Mouse (Mus musculus): ENCODE measurements around the gene Chkb. TPM values are rescaled to one million over a fixed set of nuclear protein-coding genes. Genes with fewer than 3 reads are reported as not detected.
"Not testable (repeated sequence)": the region's sequence is repeated elsewhere in the genome, so short reads cannot be mapped to it uniquely, and the experiment has no call there.

Gene Chkb
- polyA plus RNA-seq, 1 experiment from 2014 or later: 44.3 TPM

- Histone ChIP-seq H3K9ac (replicated peaks) (no peak overlapping the region), H3K4me3 (ENCODE audit: low read depth, low read length) (no peak overlapping the region), H3K27ac (ENCODE audit: low read depth) (no peak overlapping the region), H3K27me3 (ENCODE audit: insufficient read depth, low read length) (no peaks in the 10 kb centered on the region), H3K36me3 (replicated peaks; ENCODE audit: insufficient read depth, low read length) (no peaks in the 10 kb centered on the region), H3K4me2 (ENCODE audit: low read depth, low read length) (no peak overlapping the region), H3K9me3 (ENCODE audit: low read length) (no peaks in the 10 kb centered on the region), H3K4me1 (ENCODE audit: insufficient read depth) (no peaks in the 10 kb centered on the region)
- DNase-seq (no peak), ATAC-seq (no peak)
- WGBS (ENCODE audit: insufficient replicate concordance): 39% methylated on average over 8 of the region's 8 CpGs
- TF ChIP-seq EP300 (IDR thresholded peaks at IDR 0.05; ENCODE audit: low read depth) (no peak), CTCF (IDR thresholded peaks at IDR 0.05; ENCODE audit: low read depth) (peak; percentile 18; the same call in 1 of the 2 replicates)
Measured at GRCm38 (mm10) chr15:89442486-89443070, 12.9 kb upstream of the Chkb start.

GRCm38 (mm10) chr15:89435878-89436277, 6.2 kb upstream of the Chkb start:
- Histone ChIP-seq H3K4me2 (ENCODE audit: low read depth, low read length) (no peak overlapping the region), H3K9ac (replicated peaks) (no peak overlapping the region), H3K36me3 (replicated peaks; ENCODE audit: insufficient read depth, low read length) (no peaks in the 10 kb centered on the region), H3K27me3 (ENCODE audit: insufficient read depth, low read length) (no peaks in the 10 kb centered on the region), H3K9me3 (ENCODE audit: low read length) (no peaks in the 10 kb centered on the region), H3K4me3 (ENCODE audit: low read depth, low read length) (no peak overlapping the region), H3K27ac (ENCODE audit: low read depth) (no peak overlapping the region), H3K4me1 (ENCODE audit: insufficient read depth) (peaks cover 3% of the 10 kb centered on the region)
- DNase-seq (no peak), ATAC-seq (no peak)
- WGBS (ENCODE audit: insufficient replicate concordance): 80% methylated on average over 5 of the region's 5 CpGs
- TF ChIP-seq EP300 (IDR thresholded peaks at IDR 0.05; ENCODE audit: low read depth) (no peak), CTCF (IDR thresholded peaks at IDR 0.05; ENCODE audit: low read depth) (no peak)

- Histone ChIP-seq H3K9ac (replicated peaks) (no peak overlapping the region), H3K9me3 (ENCODE audit: low read length) (no peaks in the 10 kb centered on the region), H3K27ac (ENCODE audit: low read depth) (no peak overlapping the region), H3K4me3 (ENCODE audit: low read depth, low read length) (no peak overlapping the region), H3K27me3 (ENCODE audit: insufficient read depth, low read length) (no peaks in the 10 kb centered on the region), H3K36me3 (replicated peaks; ENCODE audit: insufficient read depth, low read length) (no peaks in the 10 kb centered on the region), H3K4me2 (ENCODE audit: low read depth, low read length) (no peak overlapping the region), H3K4me1 (ENCODE audit: insufficient read depth) (peaks cover 9% of the 10 kb centered on the region)
- no peak for ATAC-seq
- DNase-seq: no peak
- WGBS (ENCODE audit: insufficient replicate concordance): 58% methylated on average over 3 of the region's 3 CpGs
- TF ChIP-seq EP300 (IDR thresholded peaks at IDR 0.05; ENCODE audit: low read depth) (no peak), CTCF (IDR thresholded peaks at IDR 0.05; ENCODE audit: low read depth) (no peak)
Measured at GRCm38 (mm10) chr15:89434136-89434535, 4.4 kb upstream of the Chkb start.

GRCm38 (mm10) chr15:89432946-89433345, 3.2 kb upstream of the Chkb start:
- DNase-seq (no peak), ATAC-seq (no peak)
- H3K27ac ChIP-seq (ENCODE audit: low read depth): no peak overlapping the region
- H3K4me1 ChIP-seq (ENCODE audit: insufficient read depth): peaks cover 15% of the 10 kb centered on the region
- H3K4me2 ChIP-seq (ENCODE audit: low read depth, low read length): no peak overlapping the region
- TF ChIP-seq CTCF (IDR thresholded peaks at IDR 0.05; ENCODE audit: low read depth) (no peak), EP300 (IDR thresholded peaks at IDR 0.05; ENCODE audit: low read depth) (no peak)
- H3K9me3 ChIP-seq (ENCODE audit: low read length): no peaks in the 10 kb centered on the region
- no peaks in the 10 kb centered on the region for H3K27me3 ChIP-seq (ENCODE audit: insufficient read depth, low read length)
- H3K9ac ChIP-seq (replicated peaks): no peak overlapping the region
- WGBS (ENCODE audit: insufficient replicate concordance): 72% methylated on average over 4 of the region's 4 CpGs
- H3K36me3 ChIP-seq (replicated peaks; ENCODE audit: insufficient read depth, low read length): peaks cover 1% of the 10 kb centered on the region
- H3K4me3 ChIP-seq (ENCODE audit: low read depth, low read length): no peak overlapping the region

GRCm38 (mm10) chr15:89431806-89432205, 2.1 kb upstream of the Chkb start:
- no peaks in the 10 kb centered on the region for H3K27me3 ChIP-seq (ENCODE audit: insufficient read depth, low read length)
- TF ChIP-seq CTCF (IDR thresholded peaks at IDR 0.05; ENCODE audit: low read depth) (no peak), EP300 (IDR thresholded peaks at IDR 0.05; ENCODE audit: low read depth) (no peak)
- peaks cover 9% of the 10 kb centered on the region for H3K36me3 ChIP-seq (replicated peaks; ENCODE audit: insufficient read depth, low read length)
- H3K4me1 ChIP-seq (ENCODE audit: insufficient read depth): peaks cover 15% of the 10 kb centered on the region
- no peak overlapping the region for H3K4me3 ChIP-seq (ENCODE audit: low read depth, low read length)
- H3K4me2 ChIP-seq (ENCODE audit: low read depth, low read length): no peak overlapping the region
- DNase-seq (no peak), ATAC-seq (no peak)
- 91% methylated on average over 6 of the region's 6 CpGs for WGBS (ENCODE audit: insufficient replicate concordance)
- H3K27ac ChIP-seq (ENCODE audit: low read depth): peak overlapping the region; percentile 100; the same call in 1 of the 2 replicates
- H3K9me3 ChIP-seq (ENCODE audit: low read length): no peaks in the 10 kb centered on the region
- no peak overlapping the region for H3K9ac ChIP-seq (replicated peaks)

GRCm38 (mm10) chr15:89431271-89431670, 1.6 kb upstream of the Chkb start:
- 58% methylated on average over 3 of the region's 3 CpGs for WGBS (ENCODE audit: insufficient replicate concordance)
- no peak for DNase-seq
- H3K9me3 ChIP-seq (ENCODE audit: low read length): no peaks in the 10 kb centered on the region
- peak overlapping the region; percentile 100 for H3K27ac ChIP-seq (ENCODE audit: low read depth)
- peak overlapping the region; percentile 34 for H3K9ac ChIP-seq (replicated peaks)
- H3K27me3 ChIP-seq (ENCODE audit: insufficient read depth, low read length): no peaks in the 10 kb centered on the region
- H3K4me1 ChIP-seq (ENCODE audit: insufficient read depth): peaks cover 15% of the 10 kb centered on the region
- peak overlapping the region; percentile 97 for H3K4me2 ChIP-seq (ENCODE audit: low read depth, low read length)
- peaks cover 14% of the 10 kb centered on the region for H3K36me3 ChIP-seq (replicated peaks; ENCODE audit: insufficient read depth, low read length)
- TF ChIP-seq CTCF (IDR thresholded peaks at IDR 0.05; ENCODE audit: low read depth) (no peak), EP300 (IDR thresholded peaks at IDR 0.05; ENCODE audit: low read depth) (no peak)
- 0 out of 2 replicates have a peak overlapping the region, but pooled peaks have one; percentile 92 for H3K4me3 ChIP-seq (ENCODE audit: low read depth, low read length)
- no peak for ATAC-seq

- WGBS (ENCODE audit: insufficient replicate concordance): 56% methylated on average over 6 of the region's 9 CpGs
- H3K27ac ChIP-seq (ENCODE audit: low read depth): peak overlapping the region; percentile 100
Measured at GRCm38 (mm10) chr15:89430771-89431170, 1.1 kb upstream of the Chkb start.

More at GRCm38 (mm10) chr15:89430771-89431170, 1.1 kb upstream of the Chkb start:
- Histone ChIP-seq H3K9ac (replicated peaks) (peak overlapping the region; percentile 34), H3K4me2 (ENCODE audit: low read depth, low read length) (peak overlapping the region; percentile 97), H3K4me1 (ENCODE audit: insufficient read depth) (peaks cover 15% of the 10 kb centered on the region), H3K4me3 (ENCODE audit: low read depth, low read length) (peak overlapping the region; percentile 92), H3K36me3 (replicated peaks; ENCODE audit: insufficient read depth, low read length) (peaks cover 18% of the 10 kb centered on the region)
- H3K27me3 ChIP-seq (ENCODE audit: insufficient read depth, low read length); ATAC-seq; H3K9me3 ChIP-seq (ENCODE audit: low read length); DNase-seq: not testable (repeated sequence)

Data from liver, postnatal 0 days (tissue).